Mouse (Mus musculus) olfactory bulb, adult 2 months (tissue): ENCODE measurements at regions not wholly inside any gene's neighbourhood (a gene's known extent, or its start where the extent isn't known, plus 50 kb on each side); places are given as distances from the start of the nearest gene placed in this dataset.

Experiments used
- H3K27ac ChIP-seq: fragments of 200-500 bp; 2 replicates; pipeline ENCODE4 v1.5.1; 2012; ENCODE audit warnings: low read depth, low read length; ENCODE audit not compliant: insufficient read depth
- H3K4me1 ChIP-seq: fragments of 200-500 bp; 2 replicates; pipeline ENCODE4 v1.6.1; 2012; ENCODE audit warnings: low read length; ENCODE audit not compliant: control insufficient read depth, insufficient read depth
- H3K4me3 ChIP-seq: fragments of 200-500 bp; 2 replicates; pipeline ENCODE4 v1.5.1; 2012; ENCODE audit warnings: mild to moderate bottlenecking, low read depth, low read length, moderate library complexity; ENCODE audit not compliant: insufficient read depth
- CTCF ChIP-seq: fragments of 200-500 bp; IDR thresholded peaks from 2 replicates; pipeline ENCODE4 v1.5.1; 2012; ENCODE audit warnings: low read depth, mild to moderate bottlenecking, low read length, moderate library complexity; ENCODE audit not compliant: insufficient read depth
- POLR2A ChIP-seq: fragments of 200-500 bp; IDR thresholded peaks from 2 replicates; pipeline ENCODE4 v1.6.1; 2012; ENCODE audit warnings: mild to moderate bottlenecking, low read depth, low read length, moderate library complexity; ENCODE audit not compliant: insufficient read depth
- WGBS: fragments of 180-500 bp; shearing (Covaris S2); methylation state at CpG from one replicate; pipeline ENCODE4 v1.1.7; 2018; 5-methylcytosine and 5-hydroxymethylcytosine counted together

- H3K4me3 ChIP-seq = no peak overlapping the region
- 0 out of 2 replicates have a peak, but pooled peaks cover 2% of the 10 kb centered on the region for H3K4me1 ChIP-seq
- H3K27ac ChIP-seq = no peak overlapping the region
- WGBS = 31% methylated on average over 9 of the region's 9 CpGs
- TF ChIP-seq CTCF (no peak), POLR2A (no peak)
Measured at GRCm38 (mm10) chr9:88124322-88125005, 202.5 kb upstream of the Nt5e start.

DNA sequence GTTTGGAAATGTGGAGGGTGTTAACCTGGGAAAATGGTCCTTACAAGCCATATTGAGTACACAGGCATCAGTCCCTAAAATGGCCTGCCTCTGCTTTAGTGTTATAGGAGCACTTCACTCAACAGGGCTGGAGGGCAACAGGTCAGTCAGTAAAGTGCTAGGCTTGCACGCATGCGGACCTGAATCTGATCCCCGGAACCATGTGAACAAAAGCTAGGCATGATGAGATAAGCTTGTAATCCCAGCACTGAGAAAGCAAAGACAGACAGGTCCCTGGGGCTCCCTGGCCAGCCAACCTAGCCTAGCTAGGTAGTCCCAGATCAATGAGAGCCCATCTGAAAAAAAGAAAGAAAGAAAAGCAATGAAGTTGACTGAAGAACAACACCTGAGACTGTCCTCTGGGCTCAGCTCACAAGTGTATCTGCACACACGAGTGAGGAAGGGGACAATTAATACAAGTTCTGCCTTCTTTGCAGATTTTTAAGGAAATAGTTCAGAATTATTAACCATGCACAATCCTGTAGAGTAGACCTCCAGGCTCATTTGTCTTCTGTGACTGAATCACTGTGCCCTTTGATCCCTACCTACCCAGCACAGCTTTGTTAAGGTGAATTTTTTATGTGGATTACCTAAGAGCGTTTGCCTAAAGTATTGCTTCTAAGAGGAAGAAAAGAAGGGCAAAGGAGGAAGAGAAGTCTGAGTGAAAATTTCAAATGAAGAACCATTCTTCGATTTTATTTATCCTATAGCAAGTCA lies 163.8 kb upstream of the Nt5e start:
- WGBS = 86% methylated on average over 6 of the region's 6 CpGs
- Histone ChIP-seq H3K4me1 (no peaks in the 10 kb centered on the region), H3K27ac (no peak overlapping the region), H3K4me3 (no peak overlapping the region)
- TF ChIP-seq CTCF (no peak), POLR2A (no peak)

- WGBS = 59% methylated on average over 4 of the region's 4 CpGs
- Histone ChIP-seq H3K4me3 (no peak overlapping the region), H3K4me1 (no peaks in the 10 kb centered on the region), H3K27ac (no peak overlapping the region)
- TF ChIP-seq POLR2A = no peak
Measured at GRCm38 (mm10) chr9:88177575-88178254, 149.3 kb upstream of the Nt5e start.

DNA sequence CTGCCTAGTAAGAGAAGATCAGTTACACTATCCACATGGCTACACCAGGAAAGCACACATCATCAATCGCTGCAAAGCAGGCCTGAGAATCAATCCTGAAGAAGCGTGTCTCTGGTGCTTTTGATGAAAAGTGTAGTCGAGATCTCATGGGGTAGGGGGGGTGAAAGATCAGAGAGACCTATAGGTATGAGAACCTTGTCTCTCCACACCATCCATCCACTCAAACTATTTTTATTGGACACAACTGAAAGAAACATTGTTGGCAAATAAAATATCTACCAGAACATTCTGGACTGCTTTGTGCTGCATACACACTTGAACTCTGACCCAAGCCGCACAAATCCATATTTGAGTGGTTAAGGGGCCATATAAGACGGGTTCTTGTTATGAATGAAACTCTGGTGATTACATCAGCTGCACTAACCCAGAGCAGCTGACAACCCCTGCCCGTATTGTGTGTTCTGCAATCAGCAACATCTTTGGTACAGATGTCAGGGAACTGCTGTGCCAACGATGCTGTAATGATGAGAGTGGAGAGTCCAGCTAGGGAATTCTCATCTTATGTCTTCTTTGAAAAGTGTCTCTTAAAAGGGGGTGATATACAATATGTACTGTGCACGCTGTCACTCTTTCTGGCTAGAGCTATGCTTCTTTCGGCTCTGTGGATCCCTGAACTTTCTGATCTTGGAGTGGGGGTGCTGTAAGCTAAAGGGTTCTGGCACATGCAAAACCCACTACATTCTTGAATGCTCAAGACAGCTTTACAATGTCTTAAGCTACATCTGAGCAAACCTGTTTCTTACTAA lies 145.6 kb upstream of the Nt5e start:
- WGBS = 92% methylated on average over 9 of the region's 9 CpGs
- H3K4me1 ChIP-seq = no peaks in the 10 kb centered on the region
- TF ChIP-seq CTCF (no peak), POLR2A (no peak)
- H3K27ac ChIP-seq = no peak overlapping the region
- no peak overlapping the region for H3K4me3 ChIP-seq

- Histone ChIP-seq H3K27ac (no peak overlapping the region), H3K4me1 (no peaks in the 10 kb centered on the region), H3K4me3 (no peak overlapping the region)
- 78% methylated on average over 7 of the region's 7 CpGs for WGBS
- no peak for TF ChIP-seq CTCF
- no peak for TF ChIP-seq POLR2A
Measured at GRCm38 (mm10) chr9:88207378-88207777, 119.6 kb upstream of the Nt5e start.

DNA sequence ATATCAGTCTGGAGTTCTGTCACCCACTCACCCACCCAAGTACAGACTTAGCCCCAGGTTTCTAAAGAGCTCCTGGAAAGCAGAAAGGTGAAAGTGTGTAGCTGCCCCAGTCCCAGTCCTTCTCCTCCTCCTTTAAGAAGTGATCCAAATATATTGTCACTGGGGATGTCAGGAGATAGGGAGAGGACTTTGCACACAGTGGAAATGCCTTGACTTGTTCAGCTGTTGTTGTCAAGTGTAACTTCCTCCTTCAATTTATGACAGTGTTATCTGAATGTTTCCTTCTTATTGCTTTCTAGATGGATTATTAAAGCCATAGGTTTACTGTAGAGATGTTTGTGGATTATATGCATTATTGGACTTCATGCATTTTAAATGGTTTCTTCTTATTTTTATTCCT lies 119.0 kb upstream of the Nt5e start:
- H3K27ac ChIP-seq = no peak overlapping the region
- no peak overlapping the region for H3K4me3 ChIP-seq
- TF ChIP-seq CTCF = no peak
- no peak for TF ChIP-seq POLR2A
- H3K4me1 ChIP-seq = no peaks in the 10 kb centered on the region

DNA sequence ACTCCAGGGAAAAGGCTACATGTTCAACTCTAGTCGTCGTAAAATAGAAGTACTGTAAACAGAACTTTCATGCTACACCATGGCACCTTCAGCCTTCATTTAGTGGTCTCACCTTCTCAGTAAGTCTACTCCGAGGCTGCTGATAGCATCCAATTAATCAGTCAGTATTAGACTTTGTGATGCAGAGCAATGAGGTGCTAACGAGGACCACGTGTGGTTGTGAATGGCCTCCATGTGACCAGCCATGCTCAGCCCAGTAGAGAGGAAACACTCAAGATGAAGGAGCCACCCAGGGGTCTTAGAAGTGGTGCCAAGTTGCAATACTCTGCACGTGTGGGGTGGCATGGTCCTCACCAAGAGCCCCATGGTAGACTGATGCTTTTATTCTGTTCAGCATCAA lies 112.2 kb upstream of the Nt5e start:
- Histone ChIP-seq H3K4me1 (no peaks in the 10 kb centered on the region), H3K4me3 (no peak overlapping the region), H3K27ac (no peak overlapping the region)
- WGBS = 44% methylated on average over 6 of the region's 6 CpGs
- TF ChIP-seq POLR2A = no peak
- TF ChIP-seq CTCF = no peak

- no peak overlapping the region for H3K4me3 ChIP-seq
- TF ChIP-seq CTCF (no peak), POLR2A (no peak)
- no peak overlapping the region for H3K27ac ChIP-seq
- no peaks in the 10 kb centered on the region for H3K4me1 ChIP-seq
- 76% methylated on average over 3 of the region's 3 CpGs for WGBS
Measured at GRCm38 (mm10) chr9:88220360-88220759, 106.6 kb upstream of the Nt5e start.
